Mouse (Mus musculus) liver, embryonic 15.5 days (tissue): Measurements from ENCODE around the gene Rnf157. TPM values are rescaled to one million over a fixed set of nuclear protein-coding genes. Genes with fewer than 3 reads are reported as not detected.
A peak's percentile ranks its signal among the peaks of the same experiment; 100 is the strongest.
"Not testable (repeated sequence)": the region's sequence is repeated elsewhere in the genome, so short reads cannot be mapped to it uniquely, and the experiment has no call there.

Experiments
- ATAC-seq: fragments of 200-750 bp; cut with Nextera tagmentation; 2 replicates; pipeline ENCODE4 v1.8.0; 2017; ENCODE audit warnings: moderate number of reproducible peaks, mild to moderate bottlenecking, moderate library complexity; ENCODE audit not compliant: insufficient read depth
- H3K27ac ChIP-seq: fragments of 300-500 bp; sonication (generic); replicated peaks from 2 replicates; pipeline ENCODE4 v1.5.1; 2015; ENCODE audit warnings: mild to moderate bottlenecking, inconsistent platforms
- H3K27me3 ChIP-seq: fragments of 300-500 bp; sonication (generic); 2 replicates; pipeline ENCODE4 v1.6.1; 2015; ENCODE audit warnings: mild to moderate bottlenecking, inconsistent platforms
- H3K36me3 ChIP-seq: fragments of 300-500 bp; sonication (generic); replicated peaks from 2 replicates; pipeline ENCODE4 v1.6.1; 2015; ENCODE audit warnings: moderate library complexity, mild to moderate bottlenecking, inconsistent platforms
- H3K4me1 ChIP-seq: fragments of 300-500 bp; sonication (generic); replicated peaks from 2 replicates; pipeline ENCODE4 v1.6.1; 2015; ENCODE audit warnings: inconsistent platforms
- H3K4me2 ChIP-seq: fragments of 300-500 bp; sonication (generic); 2 replicates; pipeline ENCODE4 v1.6.1; 2015; ENCODE audit warnings: moderate library complexity, mild to moderate bottlenecking, inconsistent platforms
- H3K4me3 ChIP-seq: fragments of 300-500 bp; sonication (generic); replicated peaks from 2 replicates; pipeline ENCODE4 v1.5.1; 2015; ENCODE audit warnings: mild to moderate bottlenecking, inconsistent platforms
- H3K9ac ChIP-seq: fragments of 300-500 bp; sonication (generic); 2 replicates; pipeline ENCODE4 v1.6.1; 2015; ENCODE audit warnings: moderate library complexity, mild to moderate bottlenecking, inconsistent platforms
- H3K9me3 ChIP-seq: fragments of 300-500 bp; sonication (generic); replicated peaks from 2 replicates; pipeline ENCODE4 v1.6.1; 2016; ENCODE audit warnings: inconsistent platforms
- WGBS: fragments of 180-500 bp; shearing (Covaris S2); methylation state at CpG from one replicate; pipeline ENCODE4 v1.1.7; 2015; ENCODE audit warnings: mixed read lengths; ENCODE audit not compliant: insufficient replicate concordance; 5-methylcytosine and 5-hydroxymethylcytosine counted together
- polyA plus RNA-seq: library from polyadenylated mRNA; unstranded; fragments of >200 nt; fragmentation: Nextera tagmentation; extraction: Ambion mirVana; gene quantifications from 2 replicates; pipeline ENCODE4 v1.2.1, GENCODE M21; 2015

The Rnf157 gene
- polyA plus RNA-seq, 1 experiment from 2014 or later: 1.4 TPM

DNA sequence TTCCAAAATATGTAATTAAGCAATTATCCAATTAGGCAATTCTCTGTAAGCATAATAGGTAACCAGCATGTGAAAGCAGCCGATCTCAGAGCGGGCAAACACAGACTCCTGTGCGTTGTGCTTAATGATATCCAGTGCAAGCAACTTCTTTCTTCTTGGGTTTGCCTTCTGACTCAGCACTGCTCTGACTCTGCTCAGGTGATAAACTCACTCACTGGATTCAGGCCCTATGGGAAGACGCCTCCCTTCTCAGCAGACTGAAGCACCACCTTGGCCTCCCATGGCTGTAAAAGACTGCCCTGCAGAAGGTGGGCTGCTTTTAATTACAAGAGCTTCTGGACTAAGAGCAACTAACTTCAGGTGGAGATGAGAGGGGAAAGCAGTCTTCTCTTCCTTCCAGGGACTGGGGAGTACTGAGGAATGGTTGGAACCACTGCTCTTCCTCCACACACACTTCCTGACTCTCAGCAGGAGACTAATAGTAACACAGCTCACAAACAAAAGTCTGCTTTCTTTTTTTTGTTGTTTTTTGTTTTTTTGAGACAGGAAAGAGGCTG is 40.9 kb downstream of the Rnf157 start:
- H3K4me1 ChIP-seq: peaks cover 34% of the 10 kb centered on the region
- H3K9ac ChIP-seq: no peak overlapping the region
- 50% methylated on average over 4 of the region's 4 CpGs for WGBS
- H3K36me3 ChIP-seq: no peaks in the 10 kb centered on the region
- H3K27me3 ChIP-seq: no peaks in the 10 kb centered on the region
- no peak for ATAC-seq
- H3K4me3 ChIP-seq: no peak overlapping the region
- no peaks in the 10 kb centered on the region for H3K9me3 ChIP-seq
- no peak overlapping the region for H3K27ac ChIP-seq
- H3K4me2 ChIP-seq: no peak overlapping the region

DNA sequence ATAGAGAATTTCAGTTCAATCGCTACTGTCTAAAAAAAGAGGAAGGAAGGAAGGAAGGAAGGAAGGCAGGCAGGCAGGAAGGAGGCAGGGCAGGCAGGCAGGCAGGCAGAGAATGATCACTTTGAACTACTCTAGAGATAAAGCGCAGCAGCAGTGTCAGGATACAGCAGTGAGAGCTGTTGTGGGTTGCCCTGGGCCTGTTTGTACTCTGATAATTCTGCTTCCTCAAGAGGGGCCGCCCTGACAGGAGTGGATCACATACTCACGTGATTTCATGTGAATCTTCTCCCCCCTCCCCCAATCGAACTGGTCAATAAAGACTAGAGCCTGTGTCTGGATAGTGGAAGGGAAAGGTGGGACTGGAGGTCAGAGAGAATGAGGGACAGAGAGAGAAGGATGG is 43.2 kb downstream of the Rnf157 start:
- Histone ChIP-seq H3K9me3 (no peaks in the 10 kb centered on the region), H3K27ac (0 out of 2 replicates have a peak overlapping the region, but pooled peaks have one; percentile 19), H3K9ac (no peak overlapping the region), H3K4me2 (no peak overlapping the region), H3K4me1 (peaks cover 45% of the 10 kb centered on the region), H3K27me3 (no peaks in the 10 kb centered on the region), H3K4me3 (no peak overlapping the region), H3K36me3 (no peaks in the 10 kb centered on the region)
- ATAC-seq: peak; percentile 79
- WGBS: 4% methylated on average over 5 of the region's 5 CpGs

DNA sequence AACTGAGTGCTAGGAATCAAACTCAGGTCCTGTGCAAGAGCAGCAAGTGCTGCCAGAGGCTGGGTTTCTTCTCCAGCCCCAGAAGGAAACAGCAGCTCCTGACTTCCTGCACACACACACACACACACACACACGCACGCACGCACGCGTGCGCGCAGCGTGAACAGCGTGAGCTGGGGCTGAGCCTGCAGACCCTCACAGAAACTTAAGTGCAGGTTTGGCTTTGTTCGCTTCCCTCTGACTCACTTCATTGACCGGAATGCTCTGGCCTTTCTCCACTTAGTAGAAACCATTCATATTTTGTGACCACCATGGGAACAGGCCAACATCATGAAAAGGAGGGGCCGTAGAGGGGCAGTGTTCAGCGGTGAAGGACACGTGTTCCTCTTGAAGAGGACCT is 43.8 kb downstream of the Rnf157 start:
- H3K27ac ChIP-seq: no peak overlapping the region
- H3K9me3 ChIP-seq: no peaks in the 10 kb centered on the region
- H3K9ac ChIP-seq: no peak overlapping the region
- WGBS: 71% methylated on average over 14 of the region's 14 CpGs
- no peaks in the 10 kb centered on the region for H3K36me3 ChIP-seq
- no peaks in the 10 kb centered on the region for H3K27me3 ChIP-seq
- no peak overlapping the region for H3K4me2 ChIP-seq
- peaks cover 45% of the 10 kb centered on the region for H3K4me1 ChIP-seq
- H3K4me3 ChIP-seq: no peak overlapping the region
- ATAC-seq: no peak

DNA sequence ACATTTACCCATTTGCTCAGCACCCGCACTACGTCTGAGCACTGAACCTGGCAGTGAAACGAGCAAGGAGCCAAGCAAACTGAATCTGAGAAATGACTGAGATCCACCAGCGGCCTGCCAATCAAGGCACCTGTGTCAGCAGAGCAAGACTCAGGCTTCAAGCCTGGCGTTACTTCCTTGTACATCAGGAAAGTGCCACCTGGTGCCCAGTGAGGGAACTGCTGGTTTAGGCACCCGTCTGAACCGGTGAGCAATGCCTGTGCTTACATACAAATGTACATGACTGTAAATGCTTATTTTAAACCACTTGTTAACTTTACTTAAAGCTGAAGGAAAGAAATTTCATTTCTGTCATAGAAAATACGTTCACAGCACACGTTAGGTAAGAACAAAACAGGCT is 44.7 kb downstream of the Rnf157 start:
- H3K4me1 ChIP-seq: peaks cover 46% of the 10 kb centered on the region
- 29% methylated on average over 9 of the region's 9 CpGs for WGBS
- no peaks in the 10 kb centered on the region for H3K27me3 ChIP-seq
- H3K9ac ChIP-seq: no peak overlapping the region
- H3K4me3 ChIP-seq: no peak overlapping the region
- H3K27ac ChIP-seq: no peak overlapping the region
- no peaks in the 10 kb centered on the region for H3K36me3 ChIP-seq
- no peak overlapping the region for H3K4me2 ChIP-seq
- no peaks in the 10 kb centered on the region for H3K9me3 ChIP-seq
- ATAC-seq: no peak

DNA sequence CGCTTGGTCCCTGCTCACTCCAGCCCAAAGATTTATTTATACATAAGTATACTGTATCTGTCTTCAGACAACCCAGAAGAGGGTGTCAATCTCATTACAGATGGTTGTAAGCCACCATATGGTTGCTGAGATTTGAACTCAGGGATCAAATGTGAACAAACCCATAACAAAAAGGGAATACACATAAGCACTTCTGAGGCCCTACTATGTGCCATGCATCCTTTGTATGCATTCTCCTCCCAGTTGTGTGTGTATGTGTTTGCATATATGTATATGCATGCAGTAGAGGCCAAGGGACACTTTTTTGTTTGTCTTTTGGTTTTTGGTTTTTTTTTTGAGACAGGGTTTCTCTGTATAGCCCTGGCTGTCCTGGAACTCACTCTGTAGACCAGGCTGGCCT is 46.2 kb downstream of the Rnf157 start:
- 59% methylated on average over 1 of the region's 1 CpGs for WGBS
- no peak overlapping the region for H3K4me2 ChIP-seq
- H3K36me3 ChIP-seq: no peaks in the 10 kb centered on the region
- ATAC-seq: no peak
- no peaks in the 10 kb centered on the region for H3K9me3 ChIP-seq
- no peaks in the 10 kb centered on the region for H3K27me3 ChIP-seq
- no peak overlapping the region for H3K4me3 ChIP-seq
- H3K27ac ChIP-seq: no peak overlapping the region
- peaks cover 46% of the 10 kb centered on the region for H3K4me1 ChIP-seq
- H3K9ac ChIP-seq: no peak overlapping the region

DNA sequence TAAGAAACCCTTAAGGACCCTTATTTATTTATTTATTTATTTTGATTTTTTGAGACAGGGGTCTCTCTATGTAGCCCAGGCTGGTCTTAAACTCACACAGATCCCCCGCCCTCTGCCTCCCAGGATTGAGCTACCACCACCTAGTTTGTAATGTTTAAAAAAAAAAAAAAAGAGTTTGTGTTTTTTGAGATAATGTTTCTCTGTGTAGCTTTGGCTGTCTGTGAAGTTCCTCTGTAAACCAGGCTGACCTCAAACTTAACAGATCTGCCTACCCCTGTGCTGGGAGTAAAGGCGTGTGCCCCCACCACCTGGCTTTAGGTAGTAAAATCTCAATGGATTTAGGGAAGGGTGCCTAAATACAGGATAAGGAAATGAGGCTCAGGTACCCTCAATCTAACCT is 46.7 kb downstream of the Rnf157 start:
- Histone ChIP-seq H3K9ac (no peak overlapping the region), H3K27ac (no peak overlapping the region), H3K4me1 (peaks cover 43% of the 10 kb centered on the region), H3K36me3 (no peaks in the 10 kb centered on the region), H3K9me3 (no peaks in the 10 kb centered on the region), H3K27me3 (no peaks in the 10 kb centered on the region), H3K4me3 (no peak overlapping the region), H3K4me2 (no peak overlapping the region)
- no peak for ATAC-seq
- 27% methylated on average over 2 of the region's 2 CpGs for WGBS

DNA sequence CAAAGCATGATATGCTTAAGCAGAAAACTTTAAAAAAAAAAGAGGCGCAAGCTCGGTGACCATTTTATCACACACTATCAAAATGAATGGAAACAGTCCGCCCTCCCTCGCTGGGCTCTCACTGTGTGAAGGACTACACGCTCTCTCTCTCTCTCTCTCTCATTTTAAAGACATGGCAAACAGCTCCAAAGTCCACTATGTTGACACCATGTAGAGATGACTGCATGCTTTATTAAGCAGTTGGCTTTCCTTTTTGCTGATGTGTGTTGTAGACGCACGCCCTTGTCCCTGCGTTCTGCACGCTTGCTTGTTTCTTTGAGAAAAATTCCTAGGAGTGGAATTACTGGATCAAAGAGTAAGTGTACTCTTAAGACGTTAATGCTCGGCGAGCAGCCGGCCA is 47.4 kb downstream of the Rnf157 start:
- H3K4me3 ChIP-seq: no peak overlapping the region
- no peaks in the 10 kb centered on the region for H3K9me3 ChIP-seq
- no peak overlapping the region for H3K27ac ChIP-seq
- no peaks in the 10 kb centered on the region for H3K36me3 ChIP-seq
- H3K4me1 ChIP-seq: peaks cover 43% of the 10 kb centered on the region
- H3K9ac ChIP-seq: no peak overlapping the region
- no peak; the same call in 1 of the 2 replicates for ATAC-seq
- 74% methylated on average over 13 of the region's 13 CpGs for WGBS
- H3K4me2 ChIP-seq: no peak overlapping the region
- no peaks in the 10 kb centered on the region for H3K27me3 ChIP-seq

DNA sequence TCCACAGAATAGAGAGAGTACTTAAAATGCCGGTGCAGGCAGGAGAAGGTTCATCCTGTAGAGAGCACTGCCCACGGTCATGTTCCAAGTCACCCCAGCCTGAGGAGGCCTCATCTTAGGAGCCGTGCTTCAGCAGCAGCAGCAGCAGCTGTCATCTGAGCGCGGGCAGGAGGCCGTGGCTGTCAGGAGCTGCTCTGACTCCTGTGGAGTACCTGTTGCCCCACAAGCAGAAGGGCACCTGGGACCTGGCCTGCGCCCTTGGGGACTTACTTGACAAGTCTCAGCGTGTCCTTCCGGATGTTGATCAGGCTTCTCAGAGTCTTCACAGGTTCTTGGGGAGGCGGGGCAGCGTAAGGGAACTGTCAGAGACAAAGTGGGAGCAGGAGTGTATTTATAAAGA is 50.8 kb downstream of the Rnf157 start:
- no peaks in the 10 kb centered on the region for H3K36me3 ChIP-seq
- ATAC-seq: no peak

DNA sequence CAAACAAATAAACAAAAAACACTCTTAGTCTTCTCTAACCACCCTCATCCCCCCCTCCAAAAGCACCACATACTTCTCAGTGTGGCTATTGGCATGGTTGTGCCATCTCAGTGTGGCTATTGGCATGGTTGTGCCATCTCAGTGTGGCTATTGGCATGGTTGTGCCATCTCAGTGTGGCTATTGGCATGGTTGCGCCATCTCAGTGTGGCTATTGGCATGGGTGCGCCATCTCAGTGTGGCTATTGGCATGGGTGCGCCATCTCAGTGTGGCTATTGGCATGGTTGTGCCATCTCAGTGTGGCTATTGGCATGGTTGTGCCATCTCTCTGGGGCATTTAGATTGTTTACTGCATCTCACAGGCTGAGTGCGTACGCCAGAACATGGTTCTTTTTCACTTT is 51.9 kb downstream of the Rnf157 start:
- not testable (repeated sequence) for H3K36me3 ChIP-seq, H3K4me2 ChIP-seq, H3K9me3 ChIP-seq, H3K9ac ChIP-seq, ATAC-seq, H3K27ac ChIP-seq, H3K27me3 ChIP-seq, H3K4me3 ChIP-seq
- peaks cover 16% of the 10 kb centered on the region; the same call in 1 of the 2 replicates for H3K4me1 ChIP-seq
- 82% methylated on average over 5 of the region's 5 CpGs for WGBS

More for the DNA sequence above, 50.8 kb downstream of the Rnf157 start:
- H3K4me1 ChIP-seq: peaks cover 17% of the 10 kb centered on the region; the same call in 1 of the 2 replicates
- H3K4me3 ChIP-seq: no peak overlapping the region
- H3K27ac ChIP-seq: no peak overlapping the region
- WGBS: 65% methylated on average over 11 of the region's 11 CpGs
- H3K27me3 ChIP-seq: no peaks in the 10 kb centered on the region
- no peaks in the 10 kb centered on the region for H3K9me3 ChIP-seq
- H3K9ac ChIP-seq: no peak overlapping the region
- no peak overlapping the region for H3K4me2 ChIP-seq

DNA sequence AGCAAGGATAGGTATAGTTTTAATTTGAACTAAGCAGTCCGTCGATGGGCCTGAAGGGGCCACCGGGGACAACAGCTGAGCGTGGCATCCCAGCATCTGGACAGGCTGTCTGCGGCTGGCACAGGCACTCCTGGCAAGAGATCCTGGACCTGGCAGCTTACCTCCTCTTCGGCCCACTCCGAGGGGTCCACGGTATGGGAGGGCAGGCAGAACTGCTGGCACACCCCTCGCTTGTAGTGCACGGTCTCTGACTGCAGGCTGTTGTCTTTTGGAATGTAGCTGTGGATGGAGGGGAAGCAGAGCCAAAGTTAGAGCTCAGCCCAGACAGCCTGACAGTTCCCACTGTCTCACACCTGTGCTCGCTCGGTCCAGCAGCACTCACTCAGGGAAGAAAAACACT is 53.2 kb downstream of the Rnf157 start:
- ATAC-seq: no peak
- 80% methylated on average over 12 of the region's 12 CpGs for WGBS

DNA sequence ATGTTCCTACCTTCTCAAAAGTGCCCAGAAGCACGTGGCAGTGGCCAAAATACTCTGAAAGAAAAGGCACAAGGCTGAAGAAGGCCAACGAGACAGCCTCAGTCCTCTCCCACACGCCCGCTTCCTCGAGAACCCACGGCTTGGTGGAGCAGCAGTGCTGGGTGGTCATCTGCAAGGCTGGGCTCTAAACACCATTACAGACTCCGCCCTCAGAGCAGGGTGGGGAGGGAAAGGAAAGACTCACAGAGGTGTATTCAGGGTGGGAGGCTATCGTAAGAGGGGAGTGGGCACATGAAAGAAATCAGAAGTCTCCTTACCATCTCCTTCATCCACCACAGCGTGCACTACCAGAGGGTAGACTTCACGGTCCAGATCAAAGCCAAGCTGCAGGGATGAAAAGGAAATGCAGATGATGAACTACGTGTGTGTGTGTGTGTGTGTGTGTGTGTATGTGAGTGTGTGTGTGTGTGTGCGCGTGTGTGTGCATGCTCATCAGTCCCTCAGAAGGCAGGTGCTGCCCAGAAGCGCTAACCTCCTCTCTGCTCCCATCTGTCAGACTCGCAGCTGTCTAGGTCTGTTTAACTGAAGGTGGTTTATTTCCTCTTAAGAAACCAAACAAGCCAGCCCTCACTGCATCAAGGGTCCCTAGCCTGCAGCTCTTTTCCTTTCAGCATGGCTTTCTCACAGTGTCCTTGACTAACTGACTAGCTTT is 53.8 kb downstream of the Rnf157 start:
- no peak overlapping the region for H3K27ac ChIP-seq
- ATAC-seq: no peak
- WGBS: 58% methylated on average over 15 of the region's 15 CpGs
- peaks cover 6% of the 10 kb centered on the region; the same call in 1 of the 2 replicates for H3K4me1 ChIP-seq
- H3K36me3 ChIP-seq: no peaks in the 10 kb centered on the region
- no peaks in the 10 kb centered on the region for H3K27me3 ChIP-seq
- H3K4me3 ChIP-seq: no peak overlapping the region
- H3K9me3 ChIP-seq: no peaks in the 10 kb centered on the region
- H3K9ac ChIP-seq: no peak overlapping the region
- no peak overlapping the region for H3K4me2 ChIP-seq

More for the DNA sequence above, 53.2 kb downstream of the Rnf157 start:
- Histone ChIP-seq H3K4me1 (peaks cover 6% of the 10 kb centered on the region; the same call in 1 of the 2 replicates), H3K4me3 (no peak overlapping the region), H3K27me3 (no peaks in the 10 kb centered on the region), H3K27ac (no peak overlapping the region), H3K4me2 (no peak overlapping the region), H3K9me3 (no peaks in the 10 kb centered on the region), H3K9ac (no peak overlapping the region), H3K36me3 (no peaks in the 10 kb centered on the region)
